Mouse (Mus musculus): ENCODE measurements around the gene Fcrlb. TPM values are rescaled to one million over a fixed set of nuclear protein-coding genes. Genes with fewer than 3 reads are reported as not detected.
"Not testable (repeated sequence)": the region's sequence is repeated elsewhere in the genome, so short reads cannot be mapped to it uniquely, and the experiment has no call there.

Gene Fcrlb
- polyA plus RNA-seq (2015; fragmentation: Nextera tagmentation; extraction: Ambion mirVana): 0.11 TPM in 1 of 2 replicates, not detected in the other

DNA sequence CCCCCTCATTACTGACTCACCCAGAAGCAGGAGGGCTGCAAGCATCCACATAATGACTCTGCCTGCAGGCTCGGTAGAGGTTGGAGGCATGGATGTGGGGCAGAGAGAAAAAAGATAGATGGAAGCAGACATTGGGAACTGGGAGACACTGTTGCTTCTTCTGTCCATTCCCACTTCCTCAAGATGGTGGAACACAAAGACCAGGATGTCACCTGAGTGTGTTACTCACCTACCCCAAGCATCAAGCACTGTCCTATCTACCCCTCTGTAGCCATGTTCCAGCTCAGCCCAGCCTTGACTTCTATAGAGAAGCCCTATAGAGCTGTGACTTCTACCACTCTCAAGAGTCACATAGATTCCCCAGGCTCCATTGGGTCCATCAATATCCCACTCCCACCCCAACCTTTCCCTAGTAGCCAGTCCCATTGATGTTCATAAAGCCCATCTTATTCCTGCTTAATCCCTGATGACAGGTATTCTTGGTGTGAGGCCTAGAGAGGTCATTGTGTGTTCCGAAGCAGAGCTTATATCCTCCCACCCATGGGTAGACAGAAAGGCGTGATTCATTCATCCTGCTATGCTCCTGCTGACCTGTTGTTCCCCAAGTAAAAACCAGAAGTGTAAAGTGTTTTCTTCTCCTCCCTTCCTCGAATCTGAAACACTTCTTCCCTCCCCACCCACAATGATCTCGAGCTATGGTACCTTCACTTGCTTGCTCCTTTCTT, at the start of gene Fcrlb:
Gene Fcrlb, minus strand, starts transcription at position 51 of the 725 bp plus-strand sequence.
- H3K27me3 ChIP-seq: peaks cover 37% of the 10 kb centered on the region
- H3K4me2 ChIP-seq (replicated peaks): no peak within 1 kb of the TSS
- no peak for ATAC-seq (ENCODE audit: low FRiP score, low read depth)
- H3K4me3 ChIP-seq: no peak within 1 kb of the TSS
- peaks cover 7% of the 10 kb centered on the region for H3K4me1 ChIP-seq
- no peak within 1 kb of the TSS for H3K9ac ChIP-seq
- H3K27ac ChIP-seq: no peak within 1 kb of the TSS
- WGBS: 76% methylated on average over 5 of the region's 5 CpGs
- H3K36me3 ChIP-seq: no peaks in the 10 kb centered on the region
- H3K9me3 ChIP-seq: no peaks in the 10 kb centered on the region

DNA sequence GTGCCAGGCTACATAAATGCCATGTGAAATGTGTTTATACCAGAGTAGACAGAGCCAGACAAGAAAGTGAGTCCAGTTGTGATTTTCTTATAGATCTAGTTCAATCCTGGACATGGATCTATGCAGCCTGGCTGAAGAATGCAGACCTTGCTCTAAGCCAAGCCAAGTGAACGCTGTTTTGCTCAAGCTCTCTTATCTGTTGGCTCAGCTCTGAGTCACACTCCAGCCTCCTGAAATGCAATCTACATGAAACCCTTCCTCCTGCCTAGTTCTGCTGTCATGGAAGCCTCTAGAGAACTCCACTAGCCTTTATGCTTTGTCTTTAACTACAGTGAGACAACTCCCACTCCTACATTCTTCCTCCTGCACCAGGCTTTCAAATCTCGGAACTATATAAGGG, 49.6 kb upstream of the Fcrlb start:
- WGBS: 78% methylated on average over 2 of the region's 2 CpGs

DNA sequence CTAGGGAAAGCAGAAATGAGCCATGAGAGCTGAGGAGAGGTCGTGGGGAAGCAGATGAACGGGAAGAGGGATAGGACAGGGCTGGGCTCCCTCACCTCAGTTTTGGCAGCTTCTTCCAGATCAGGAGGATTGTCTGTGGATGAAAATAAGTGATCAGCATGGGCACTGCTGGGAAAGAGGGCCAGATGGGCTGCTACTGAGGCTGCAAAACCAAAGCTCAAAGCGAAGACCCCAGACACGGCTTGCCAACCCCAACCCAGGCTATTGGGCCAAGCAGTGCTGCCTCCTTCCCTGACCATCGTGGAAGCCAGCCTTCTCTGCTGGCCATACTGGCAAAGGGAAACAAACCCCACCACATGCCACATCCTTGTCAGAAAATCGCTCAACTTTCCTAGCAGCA, 48.4 kb upstream of the Fcrlb start:
- ATAC-seq (ENCODE audit: low FRiP score, low read depth): no peak
- H3K27ac ChIP-seq: no peak overlapping the region
- H3K4me1 ChIP-seq: peaks cover 4% of the 10 kb centered on the region; the same call in 1 of the 2 replicates
- H3K4me3 ChIP-seq: no peak overlapping the region
- no peaks in the 10 kb centered on the region for H3K9me3 ChIP-seq
- H3K27me3 ChIP-seq: no peaks in the 10 kb centered on the region
- no peaks in the 10 kb centered on the region for H3K36me3 ChIP-seq
- WGBS: 81% methylated on average over 6 of the region's 6 CpGs
- H3K9ac ChIP-seq: no peak overlapping the region
- no peak overlapping the region for H3K4me2 ChIP-seq (replicated peaks)

More for the DNA sequence above, 49.6 kb upstream of the Fcrlb start:
- no peak overlapping the region for H3K4me2 ChIP-seq (replicated peaks)
- H3K4me3 ChIP-seq: no peak overlapping the region
- H3K9me3 ChIP-seq: no peaks in the 10 kb centered on the region
- peaks cover 4% of the 10 kb centered on the region; the same call in 1 of the 2 replicates for H3K4me1 ChIP-seq
- H3K9ac ChIP-seq: no peak overlapping the region
- no peaks in the 10 kb centered on the region for H3K36me3 ChIP-seq
- ATAC-seq (ENCODE audit: low FRiP score, low read depth): no peak
- no peak overlapping the region for H3K27ac ChIP-seq
- no peaks in the 10 kb centered on the region for H3K27me3 ChIP-seq

- H3K36me3 ChIP-seq: no peaks in the 10 kb centered on the region
- no peak overlapping the region for H3K9ac ChIP-seq
- 69% methylated on average over 2 of the region's 2 CpGs for WGBS
- H3K9me3 ChIP-seq: no peaks in the 10 kb centered on the region
- H3K4me1 ChIP-seq: peaks cover 4% of the 10 kb centered on the region; the same call in 1 of the 2 replicates
- no peak overlapping the region for H3K27ac ChIP-seq
- H3K4me2 ChIP-seq (replicated peaks): no peak overlapping the region
- H3K4me3 ChIP-seq: no peak overlapping the region
- H3K27me3 ChIP-seq: no peaks in the 10 kb centered on the region
- no peak for ATAC-seq (ENCODE audit: low FRiP score, low read depth)
Observed at GRCm38 (mm10) chr1:170959791-170960190, 47.0 kb upstream of the Fcrlb start.

- ATAC-seq (ENCODE audit: low FRiP score, low read depth): no peak
- H3K4me1 ChIP-seq: peaks cover 2% of the 10 kb centered on the region; the same call in 1 of the 2 replicates
- H3K9me3 ChIP-seq: no peaks in the 10 kb centered on the region
- H3K9ac ChIP-seq: no peak overlapping the region
- no peaks in the 10 kb centered on the region for H3K36me3 ChIP-seq
- WGBS: 56% methylated on average over 3 of the region's 3 CpGs
- H3K27ac ChIP-seq: no peak overlapping the region
- no peaks in the 10 kb centered on the region for H3K27me3 ChIP-seq
- H3K4me3 ChIP-seq: no peak overlapping the region
- H3K4me2 ChIP-seq (replicated peaks): no peak overlapping the region
Observed at GRCm38 (mm10) chr1:170958225-170958624, 45.5 kb upstream of the Fcrlb start.

DNA sequence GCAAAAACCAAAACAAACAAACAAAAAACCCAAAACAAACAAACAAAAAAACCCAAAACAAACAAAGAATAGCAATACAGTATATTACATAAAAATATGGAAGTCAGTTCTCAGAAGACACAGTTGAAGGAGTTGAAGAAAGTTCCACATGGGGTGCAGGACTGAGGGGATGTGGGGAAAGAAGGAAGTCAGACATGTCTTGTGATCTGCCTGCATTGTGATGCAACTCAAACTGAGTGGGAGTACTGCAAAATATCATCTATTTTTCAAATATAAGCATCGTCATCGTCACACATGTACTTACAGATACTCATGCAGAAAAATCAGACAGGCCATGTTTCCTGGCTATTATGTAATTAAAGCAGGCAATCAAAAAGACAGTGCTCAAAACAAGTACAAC, 40.5 kb upstream of the Fcrlb start:
- Histone ChIP-seq H3K4me1 (no peaks in the 10 kb centered on the region), H3K9ac (no peak overlapping the region), H3K27ac (no peak overlapping the region), H3K36me3 (no peaks in the 10 kb centered on the region), H3K4me3 (no peak overlapping the region), H3K27me3 (no peaks in the 10 kb centered on the region), H3K9me3 (no peaks in the 10 kb centered on the region), H3K4me2 (replicated peaks) (no peak overlapping the region)
- WGBS: 93% methylated on average over 2 of the region's 2 CpGs
- ATAC-seq (ENCODE audit: low FRiP score, low read depth): no peak

- H3K9me3 ChIP-seq: 0 out of 2 replicates have a peak, but pooled peaks cover 5% of the 10 kb centered on the region
- H3K9ac ChIP-seq: no peak overlapping the region
- no peak overlapping the region for H3K4me3 ChIP-seq
- no peak overlapping the region for H3K4me2 ChIP-seq (replicated peaks)
- no peak for ATAC-seq (ENCODE audit: low FRiP score, low read depth)
- H3K27ac ChIP-seq: no peak overlapping the region
- H3K4me1 ChIP-seq: no peaks in the 10 kb centered on the region
- 36% methylated on average over 3 of the region's 3 CpGs for WGBS
- no peaks in the 10 kb centered on the region for H3K27me3 ChIP-seq
- no peaks in the 10 kb centered on the region for H3K36me3 ChIP-seq
Observed at GRCm38 (mm10) chr1:170950772-170951171, 38.0 kb upstream of the Fcrlb start.

GRCm38 (mm10) chr1:170944908-170945307, 32.2 kb upstream of the Fcrlb start:
- not testable (repeated sequence) for H3K9ac ChIP-seq; H3K27ac ChIP-seq; H3K27me3 ChIP-seq; H3K4me2 ChIP-seq (replicated peaks); H3K4me1 ChIP-seq; H3K36me3 ChIP-seq; H3K4me3 ChIP-seq; ATAC-seq (ENCODE audit: low FRiP score, low read depth)
- WGBS: 98% methylated on average over 8 of the region's 9 CpGs
- peaks cover 18% of the 10 kb centered on the region for H3K9me3 ChIP-seq

GRCm38 (mm10) chr1:170944151-170944550, 31.4 kb upstream of the Fcrlb start:
- not testable (repeated sequence) for H3K27me3 ChIP-seq; ATAC-seq (ENCODE audit: low FRiP score, low read depth); H3K4me2 ChIP-seq (replicated peaks); H3K4me3 ChIP-seq; H3K27ac ChIP-seq; H3K4me1 ChIP-seq; H3K9ac ChIP-seq; H3K36me3 ChIP-seq
- WGBS: 94% methylated on average over 9 of the region's 9 CpGs
- H3K9me3 ChIP-seq: peaks cover 18% of the 10 kb centered on the region

- no peaks in the 10 kb centered on the region for H3K4me1 ChIP-seq
- H3K4me2 ChIP-seq (replicated peaks): no peak overlapping the region
- H3K9me3 ChIP-seq: peaks cover 10% of the 10 kb centered on the region
- WGBS: 88% methylated on average over 12 of the region's 12 CpGs
- H3K27me3 ChIP-seq: no peaks in the 10 kb centered on the region
- no peak overlapping the region for H3K4me3 ChIP-seq
- no peaks in the 10 kb centered on the region for H3K36me3 ChIP-seq
- no peak for ATAC-seq (ENCODE audit: low FRiP score, low read depth)
- H3K9ac ChIP-seq: no peak overlapping the region
- H3K27ac ChIP-seq: no peak overlapping the region
Observed at GRCm38 (mm10) chr1:170939255-170939654, 26.5 kb upstream of the Fcrlb start.

DNA sequence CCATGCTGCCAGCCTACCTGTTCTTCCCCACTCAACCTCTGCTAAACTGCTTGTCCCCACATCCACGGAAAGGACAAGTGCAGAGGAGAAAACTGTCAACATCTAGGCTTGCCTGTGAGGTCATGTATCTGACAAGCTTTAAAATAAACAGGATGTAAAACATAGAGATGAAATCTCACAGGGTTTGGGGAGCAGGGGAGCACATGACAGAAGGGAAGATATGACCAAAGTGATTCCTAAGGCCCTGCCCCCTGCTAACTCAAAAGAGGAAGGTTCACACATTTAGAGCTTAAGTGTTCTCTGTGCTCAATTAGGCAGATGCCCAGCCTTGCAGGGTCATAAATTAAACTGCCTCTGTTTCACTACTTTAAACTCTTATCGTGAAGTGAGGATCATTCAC, 21.6 kb upstream of the Fcrlb start:
- no peak overlapping the region for H3K4me3 ChIP-seq
- 44% methylated on average over 2 of the region's 2 CpGs for WGBS
- no peak overlapping the region for H3K27ac ChIP-seq

DNA sequence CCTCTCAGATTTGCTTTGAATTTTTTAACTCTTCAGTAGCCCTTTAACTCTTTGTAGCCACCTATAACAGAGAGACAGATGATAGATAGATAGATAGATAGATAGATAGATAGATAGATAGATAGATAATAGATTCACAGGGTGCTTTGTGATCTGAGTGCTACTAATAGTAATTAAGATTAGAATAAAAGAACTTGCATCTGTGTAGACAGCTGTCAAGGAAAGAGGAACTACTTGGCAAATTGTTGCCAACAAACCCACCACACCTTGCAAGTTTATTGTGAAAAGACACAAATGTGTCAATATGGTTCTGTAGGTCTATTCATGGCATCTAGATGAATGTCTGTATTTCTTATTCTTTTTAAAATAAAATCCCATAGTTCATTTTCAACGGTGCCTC, 21.2 kb upstream of the Fcrlb start:
- Histone ChIP-seq H3K27me3 (no peaks in the 10 kb centered on the region), H3K9ac (no peak overlapping the region), H3K9me3 (no peaks in the 10 kb centered on the region), H3K27ac (no peak overlapping the region), H3K4me1 (no peaks in the 10 kb centered on the region), H3K4me3 (no peak overlapping the region), H3K36me3 (no peaks in the 10 kb centered on the region), H3K4me2 (replicated peaks) (no peak overlapping the region)
- ATAC-seq (ENCODE audit: low FRiP score, low read depth): no peak
- WGBS: 83% methylated on average over 1 of the region's 1 CpGs

More for the DNA sequence above, 21.6 kb upstream of the Fcrlb start:
- no peaks in the 10 kb centered on the region for H3K4me1 ChIP-seq
- H3K9ac ChIP-seq: no peak overlapping the region
- ATAC-seq (ENCODE audit: low FRiP score, low read depth): no peak
- no peak overlapping the region for H3K4me2 ChIP-seq (replicated peaks)
- H3K9me3 ChIP-seq: no peaks in the 10 kb centered on the region
- no peaks in the 10 kb centered on the region for H3K36me3 ChIP-seq
- no peaks in the 10 kb centered on the region for H3K27me3 ChIP-seq
